Mouse (Mus musculus) liver, embryonic 14.5 days (tissue): ENCODE results near the gene Zfp706. TPM values are rescaled to one million over a fixed set of nuclear protein-coding genes. Genes with fewer than 3 reads are reported as not detected.

Source experiments
- ATAC-seq: fragments of 200-750 bp; cut with Nextera tagmentation; 2 replicates; pipeline ENCODE4 v1.8.0; 2017; ENCODE audit warnings: moderate number of reproducible peaks, mild to moderate bottlenecking, moderate library complexity; ENCODE audit not compliant: insufficient read depth
- DNase-seq, 3 experiments: peaks; one replicate each; pipeline ENCODE4 v3.0.0-alpha.2; 2012 to 2013; ENCODE audit warnings: low read depth in 3 of 3, low spot score in 3 of 3
- H3K27ac ChIP-seq: fragments of 300-500 bp; sonication (generic); 2 replicates; pipeline ENCODE4 v1.5.1; 2014; ENCODE audit warnings: moderate library complexity, mild to moderate bottlenecking, control low read depth, inconsistent platforms
- H3K27me3 ChIP-seq: fragments of 300-500 bp; sonication (generic); 2 replicates; pipeline ENCODE4 v1.6.1; 2014; ENCODE audit warnings: mild to moderate bottlenecking, low read length, moderate library complexity; ENCODE audit not compliant: control insufficient read depth, insufficient read depth
- H3K36me3 ChIP-seq: fragments of 300-500 bp; sonication (generic); replicated peaks from 2 replicates; pipeline ENCODE4 v1.6.1; 2014; ENCODE audit warnings: low read depth; ENCODE audit not compliant: control insufficient read depth, insufficient read depth
- H3K4me1 ChIP-seq, 2 experiments: fragments of 200-500 bp in 1 of 2; fragments of 300-500 bp in 1 of 2; sonication (generic) in 1 of 2; replicated peaks; 2 replicates each; pipeline ENCODE4 v1.6.1; 2012 to 2014; ENCODE audit warnings: antibody characterized with exemption in 1 of 2, inconsistent platforms in 1 of 2, low read length in 1 of 2; ENCODE audit not compliant: control insufficient read depth in 2 of 2, insufficient read depth in 2 of 2
- H3K4me2 ChIP-seq: fragments of 300-500 bp; sonication (generic); 2 replicates; pipeline ENCODE4 v1.6.1; 2014; ENCODE audit warnings: low read depth, mild to moderate bottlenecking, control low read depth, moderate library complexity
- H3K4me3 ChIP-seq, 2 experiments: fragments of 200-500 bp in 1 of 2; fragments of 300-500 bp in 1 of 2; sonication (generic) in 1 of 2; 2 replicates each; pipeline ENCODE4 v1.5.1; 2012 to 2014; ENCODE audit warnings: low read depth in 2 of 2, low read length in 2 of 2, mild to moderate bottlenecking in 2 of 2, control low read depth in 1 of 2, inconsistent platforms in 1 of 2, moderate library complexity in 1 of 2; ENCODE audit not compliant: insufficient read depth in 1 of 2
- H3K9ac ChIP-seq: fragments of 300-500 bp; sonication (generic); replicated peaks from 2 replicates; pipeline ENCODE4 v1.6.1; 2014; ENCODE audit warnings: mild to moderate bottlenecking, control low read depth, moderate library complexity
- H3K9me3 ChIP-seq: fragments of 300-500 bp; sonication (generic); 2 replicates; pipeline ENCODE4 v1.6.1; 2016; ENCODE audit warnings: low read length, mixed read lengths; ENCODE audit not compliant: control insufficient read depth
- CTCF ChIP-seq: IDR thresholded peaks from 2 replicates; pipeline ENCODE4 v1.5.1; 2016; ENCODE audit warnings: antibody characterized with exemption, low read depth, control low read depth
- EP300 ChIP-seq: IDR thresholded peaks from 2 replicates; pipeline ENCODE4 v1.6.1; 2016; ENCODE audit warnings: antibody characterized with exemption, low read depth
- WGBS: fragments of 180-500 bp; shearing (Covaris S2); extraction: QIAGEN DNeasy Blood & Tissue Kit; methylation state at CpG from one replicate; pipeline ENCODE4 v1.1.7; 2014; ENCODE audit not compliant: insufficient replicate concordance; 5-methylcytosine and 5-hydroxymethylcytosine counted together
- polyA plus RNA-seq, 2 experiments: library from polyadenylated mRNA; depleted of rRNA in 1 of 2; stranded (reverse) in 1 of 2; unstranded in 1 of 2; fragments of >200 nt; fragmentation: Nextera tagmentation in 1 of 2; extraction: Ambion mirVana in 1 of 2; gene quantifications; 2 replicates each; pipeline versions ENCODE4 v1.2.1 to v1.2.3; 2012 to 2014

The Zfp706 gene
- polyA plus RNA-seq, 2 experiments: 22.8 to 146 TPM

DNA sequence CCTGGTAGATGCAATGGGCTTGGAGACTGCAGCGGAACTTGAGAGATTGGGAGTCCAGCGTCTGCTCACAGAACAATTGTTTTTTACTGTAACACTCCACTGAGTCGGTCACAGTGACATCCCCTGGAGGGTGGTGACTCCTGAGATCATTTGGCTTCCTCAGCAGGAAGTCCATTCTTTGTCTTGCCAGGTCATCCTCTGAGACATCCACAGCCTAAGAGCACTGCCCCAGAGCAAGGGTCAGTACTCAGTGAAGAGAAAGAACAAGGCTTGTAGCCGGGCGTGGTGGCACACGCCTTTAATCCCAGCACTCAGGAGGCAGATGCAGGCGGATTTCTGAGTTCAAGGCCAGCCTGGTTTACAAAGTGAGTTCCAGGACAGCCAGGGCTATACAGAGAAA lies 38.6 kb upstream of the Zfp706 start:
- Histone ChIP-seq H3K36me3 (no peaks in the 10 kb centered on the region), H3K27me3 (no peaks in the 10 kb centered on the region), H3K4me1 (no peaks in the 10 kb centered on the region), H3K4me3 (no peak overlapping the region), H3K9me3 (no peaks in the 10 kb centered on the region), H3K27ac (no peak overlapping the region), H3K9ac (no peak overlapping the region), H3K4me2 (no peak overlapping the region)
- TF ChIP-seq EP300: no peak
- no peak for TF ChIP-seq CTCF
- DNase-seq (no peak), ATAC-seq (no peak)
- 67% methylated on average over 7 of the region's 7 CpGs for WGBS

DNA sequence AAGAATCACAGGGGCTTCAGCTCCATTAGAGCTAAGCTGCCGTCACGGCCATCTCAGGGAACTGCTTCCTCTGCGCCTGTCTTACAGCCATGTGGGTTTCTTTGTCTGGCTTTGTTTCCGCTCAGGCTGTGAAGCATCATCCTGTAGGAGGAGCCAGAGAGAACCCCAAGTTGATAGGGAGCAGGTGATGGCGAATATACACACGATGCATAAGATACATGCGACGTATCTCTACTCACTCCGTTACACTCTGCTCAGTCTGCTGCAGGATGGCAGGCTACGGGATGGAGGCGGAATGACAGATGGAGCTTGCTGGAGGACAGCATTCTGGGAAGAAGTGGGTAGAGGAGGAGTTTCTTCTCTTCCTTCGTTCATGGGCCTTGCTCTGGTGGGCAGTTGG lies 37.9 kb upstream of the Zfp706 start:
- no peak for ATAC-seq
- H3K4me3 ChIP-seq: no peak overlapping the region
- no peak overlapping the region for H3K4me2 ChIP-seq
- H3K9ac ChIP-seq: no peak overlapping the region
- no peaks in the 10 kb centered on the region for H3K4me1 ChIP-seq
- no peak for DNase-seq
- TF ChIP-seq CTCF (peak; percentile 32; the same call in 1 of the 2 replicates), EP300 (no peak)
- no peaks in the 10 kb centered on the region for H3K36me3 ChIP-seq
- WGBS: 60% methylated on average over 12 of the region's 12 CpGs
- H3K27ac ChIP-seq: no peak overlapping the region
- no peaks in the 10 kb centered on the region for H3K9me3 ChIP-seq
- no peaks in the 10 kb centered on the region for H3K27me3 ChIP-seq

DNA sequence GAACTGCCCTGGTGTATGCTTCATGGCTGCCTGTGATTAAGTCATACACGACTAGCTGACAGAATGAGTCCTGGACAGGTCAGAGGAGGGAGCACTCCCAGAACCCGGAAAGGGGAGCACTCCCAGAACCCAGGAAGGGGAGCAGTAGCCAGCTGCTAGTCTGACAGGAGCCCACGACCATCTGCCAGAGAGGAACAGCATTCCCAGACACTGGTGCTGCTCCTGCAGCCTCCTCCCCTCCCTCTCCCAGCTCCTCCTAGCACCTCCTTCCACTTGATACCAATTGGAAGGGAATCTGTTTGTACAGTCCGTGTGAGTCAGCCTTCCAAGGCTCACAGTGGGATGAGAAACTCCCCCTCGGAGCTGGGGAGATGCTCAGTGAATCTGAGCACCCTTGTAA lies 35.0 kb upstream of the Zfp706 start:
- ATAC-seq (no peak), DNase-seq (no peak)
- Histone ChIP-seq H3K4me1 (peaks cover 0 to 2% of the 10 kb centered on the region in 2 experiments; a peak in 1 of 4 replicates), H3K27me3 (no peaks in the 10 kb centered on the region), H3K4me2 (no peak overlapping the region), H3K9ac (no peak overlapping the region), H3K9me3 (no peaks in the 10 kb centered on the region), H3K4me3 (no peak overlapping the region), H3K36me3 (no peaks in the 10 kb centered on the region), H3K27ac (no peak overlapping the region)
- WGBS: 25% methylated on average over 5 of the region's 5 CpGs
- TF ChIP-seq CTCF: no peak
- TF ChIP-seq EP300: no peak

DNA sequence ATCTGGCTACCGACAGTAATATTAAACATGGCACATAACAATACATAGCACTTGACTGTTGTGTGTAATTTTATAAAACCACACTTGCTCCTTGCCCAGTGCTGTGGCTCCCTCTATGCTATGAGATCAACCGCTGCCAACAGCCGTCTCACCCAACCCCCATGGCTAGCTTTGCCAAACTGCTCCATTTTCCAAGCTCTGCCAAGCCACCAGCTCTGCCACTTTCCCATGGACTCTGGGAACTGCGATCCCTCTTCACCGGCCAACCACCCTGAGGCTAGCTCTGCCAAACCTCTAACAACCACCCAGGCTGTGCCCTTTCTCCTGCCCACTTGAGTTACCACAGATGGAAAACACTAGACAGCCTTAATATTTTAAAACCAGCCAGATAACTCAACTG lies 33.6 kb upstream of the Zfp706 start:
- Histone ChIP-seq H3K9me3 (no peaks in the 10 kb centered on the region), H3K4me1 (peaks cover 0 to 2% of the 10 kb centered on the region in 2 experiments; a peak in 1 of 4 replicates), H3K27ac (no peak overlapping the region), H3K36me3 (no peaks in the 10 kb centered on the region), H3K4me3 (no peak overlapping the region), H3K9ac (no peak overlapping the region), H3K27me3 (no peaks in the 10 kb centered on the region), H3K4me2 (no peak overlapping the region)
- ATAC-seq: no peak
- 84% methylated on average over 5 of the region's 5 CpGs for WGBS
- no peak for TF ChIP-seq EP300
- TF ChIP-seq CTCF: no peak
- DNase-seq: no peak

DNA sequence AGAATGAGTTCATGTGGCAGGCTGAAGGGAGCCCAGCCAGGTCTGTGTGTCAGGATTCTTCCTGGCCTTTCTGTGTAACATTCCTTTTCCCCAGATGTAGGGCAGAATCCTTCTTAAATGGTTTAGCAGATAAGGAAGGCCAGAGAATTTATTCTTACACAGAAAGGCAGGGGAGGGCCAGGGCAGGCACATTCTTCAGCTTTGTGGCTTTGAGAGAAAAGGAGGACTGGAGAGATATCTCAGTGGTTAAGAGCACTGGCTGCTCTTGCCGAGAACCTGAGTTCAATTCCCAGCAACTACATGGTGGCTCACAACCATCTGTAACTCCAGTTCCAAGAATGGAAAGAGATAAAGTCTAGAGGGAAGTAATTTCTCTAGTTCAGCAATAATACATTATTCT lies 31.1 kb upstream of the Zfp706 start:
- 7% methylated on average over 1 of the region's 1 CpGs for WGBS
- no peak overlapping the region for H3K27ac ChIP-seq
- ATAC-seq: no peak
- no peaks in the 10 kb centered on the region for H3K36me3 ChIP-seq
- no peak overlapping the region for H3K4me2 ChIP-seq
- no peak overlapping the region for H3K4me3 ChIP-seq
- H3K4me1 ChIP-seq: peaks cover 0 to 2% of the 10 kb centered on the region in 2 experiments; a peak in 1 of 4 replicates
- no peak for TF ChIP-seq EP300
- H3K9me3 ChIP-seq: no peaks in the 10 kb centered on the region
- H3K27me3 ChIP-seq: no peaks in the 10 kb centered on the region
- DNase-seq: peak in 1 of 3 experiments; percentile 13
- no peak overlapping the region for H3K9ac ChIP-seq
